Mouse (Mus musculus) left cerebral cortex, adult 18-20 months (tissue): ENCODE results near the gene Mbtps1. TPM values are rescaled to one million over a fixed set of nuclear protein-coding genes. Genes with fewer than 3 reads are reported as not detected.

Source experiments
- DNase-seq, 2 experiments: peaks; one replicate each; pipeline ENCODE4 v3.0.0; 2021 to 2022; ENCODE audit warnings: low spot score in 2 of 2, mixed read lengths in 1 of 2
- total RNA-seq, 2 experiments: library from RNA; stranded (reverse); gene quantifications; 2 replicates each; pipeline ENCODE4 v1.2.3; 2021

The Mbtps1 gene
- total RNA-seq, 2 experiments from 2014 or later = 61.9 to 65.5 TPM

- DNase-seq = no peak
Observed at GRCm38 (mm10) chr8:119505488-119505887, 53.0 kb downstream of the Mbtps1 start.

- no peak for DNase-seq
Observed at GRCm38 (mm10) chr8:119503191-119503767, 55.3 kb downstream of the Mbtps1 start.

- no peak for DNase-seq
Observed at GRCm38 (mm10) chr8:119502111-119502510, 56.4 kb downstream of the Mbtps1 start.

GRCm38 (mm10) chr8:119501598-119501997, 56.9 kb downstream of the Mbtps1 start, which contains the start of gene Slc38a8:
Gene Slc38a8, minus strand, starts transcription at chr8:119501698.
- no peak for DNase-seq

- no peak for DNase-seq
Observed at GRCm38 (mm10) chr8:119499836-119500235, 58.7 kb downstream of the Mbtps1 start.

- peak in 1 of 2 experiments; percentile 39 for DNase-seq
Observed at GRCm38 (mm10) chr8:119496848-119497247, 61.7 kb downstream of the Mbtps1 start.

GRCm38 (mm10) chr8:119487093-119487492, 71.4 kb downstream of the Mbtps1 start:
- no peak for DNase-seq

GRCm38 (mm10) chr8:119484145-119484896, 74.2 kb downstream of the Mbtps1 start:
- no peak for DNase-seq

GRCm38 (mm10) chr8:119478684-119479083, 79.9 kb downstream of the Mbtps1 start:
- no peak for DNase-seq

- no peak for DNase-seq
Observed at GRCm38 (mm10) chr8:119468091-119468490, 90.4 kb downstream of the Mbtps1 start.

GRCm38 (mm10) chr8:119466794-119467193, 91.7 kb downstream of the Mbtps1 start:
- no peak for DNase-seq

GRCm38 (mm10) chr8:119466105-119466504, 92.4 kb downstream of the Mbtps1 start:
- peak in 1 of 2 experiments; percentile 17 for DNase-seq

GRCm38 (mm10) chr8:119463709-119464108, 94.8 kb downstream of the Mbtps1 start:
- peak in 1 of 2 experiments; percentile 27 for DNase-seq

GRCm38 (mm10) chr8:119461356-119461755, 97.2 kb downstream of the Mbtps1 start:
- no peak for DNase-seq

GRCm38 (mm10) chr8:119459724-119460123, 98.8 kb downstream of the Mbtps1 start:
- no peak for DNase-seq

Other genes starting within 250 kb of the Mbtps1 start
- gene Hsbp1, start 214.2 kb downstream of the Mbtps1 start, total RNA-seq = 100 to 1,000 TPM; 325 TPM
- 10 to 100 TPM; 27.1 to 28.1 TPM for gene Mlycd, start 163.9 kb downstream of the Mbtps1 start, total RNA-seq
- gene Osgin1, start 124.6 kb downstream of the Mbtps1 start, total RNA-seq = under 1 TPM; 0.45 to 0.72 TPM
- gene Necab2, start 112.0 kb downstream of the Mbtps1 start, total RNA-seq = 10 to 100 TPM; 72.8 to 99.1 TPM
- gene Slc38a8, start 57.0 kb downstream of the Mbtps1 start, total RNA-seq = under 1 TPM; 0.26 to 0.93 TPM
- 10 to 100 TPM; 47.2 to 55.7 TPM for gene Hsdl1, start 16.4 kb upstream of the Mbtps1 start, total RNA-seq
- gene Dnaaf1, start 16.5 kb upstream of the Mbtps1 start, total RNA-seq = under 1 TPM; 0.19 to 0.21 TPM
- 10 to 100 TPM; 10.7 to 12.3 TPM for gene Taf1c, start 46.5 kb upstream of the Mbtps1 start, total RNA-seq
- gene Adad2, start 54.0 kb upstream of the Mbtps1 start, total RNA-seq = under 1 TPM; 0.37 to 0.45 TPM
- 1 to 10 TPM; 2.1 to 2.9 TPM for gene Kcng4, start 76.9 kb upstream of the Mbtps1 start, total RNA-seq
- gene Wfdc1, start 107.6 kb upstream of the Mbtps1 start, total RNA-seq = 1 to 10 TPM; 8.3 to 10.0 TPM
- 1 to 10 TPM; 1.9 to 2.1 TPM for gene Atp2c2, start 141.3 kb upstream of the Mbtps1 start, total RNA-seq
- gene Tldc1, start 219.7 kb upstream of the Mbtps1 start, total RNA-seq = 10 to 100 TPM; 14.5 to 15.3 TPM